Mouse (Mus musculus) ES-Bruce4 (cell line): ENCODE data around the gene Myo5c. TPM values are rescaled to one million over a fixed set of nuclear protein-coding genes. Genes with fewer than 3 reads are reported as not detected.

Source experiments
- H3K27ac ChIP-seq: 2 replicates; pipeline ENCODE4 v1.5.1; 2012; ENCODE audit warnings: low read length, inconsistent platforms; ENCODE audit not compliant: insufficient read depth
- H3K27me3 ChIP-seq: 2 replicates; pipeline ENCODE4 v1.6.1; 2012; ENCODE audit warnings: mild to moderate bottlenecking, low read length, inconsistent platforms; ENCODE audit not compliant: control insufficient read depth, poor library complexity, insufficient read depth, severe bottlenecking
- H3K36me3 ChIP-seq: 2 replicates; pipeline ENCODE4 v1.6.1; 2012; ENCODE audit warnings: inconsistent platforms, mild to moderate bottlenecking, low read length, moderate library complexity; ENCODE audit not compliant: control insufficient read depth, poor library complexity, insufficient read depth, severe bottlenecking
- H3K4me1 ChIP-seq: one replicate; pipeline ENCODE4 v1.8.1; 2011; ENCODE audit warnings: low read length; ENCODE audit not compliant: control insufficient read depth, insufficient read depth
- H3K4me3 ChIP-seq: 2 replicates; pipeline ENCODE4 v1.5.1; 2011; ENCODE audit warnings: low read depth, mild to moderate bottlenecking, low read length
- H3K9ac ChIP-seq: 2 replicates; pipeline ENCODE4 v1.6.1; 2012; ENCODE audit warnings: low read depth, mild to moderate bottlenecking, inconsistent platforms; ENCODE audit not compliant: poor library complexity, severe bottlenecking
- H3K9me3 ChIP-seq: replicated peaks from 2 replicates; pipeline ENCODE4 v1.6.1; 2012; ENCODE audit warnings: mild to moderate bottlenecking, low read length, inconsistent platforms; ENCODE audit not compliant: control insufficient read depth, poor library complexity, insufficient read depth, severe bottlenecking
- CTCF ChIP-seq: IDR thresholded peaks from one replicate; pipeline ENCODE4 v1.8.1; 2011; ENCODE audit warnings: low read depth, low read length
- EP300 ChIP-seq: IDR thresholded peaks from 2 replicates; pipeline ENCODE4 v1.6.1; 2011; ENCODE audit warnings: low read depth, low read length; ENCODE audit not compliant: insufficient read depth
- POLR2A ChIP-seq: IDR thresholded peaks from one replicate; pipeline ENCODE4 v1.8.1; 2011; ENCODE audit warnings: low read length; ENCODE audit not compliant: insufficient read depth
- polyA plus RNA-seq: library from polyadenylated mRNA; stranded (reverse); fragments of >200 nt; gene quantifications from 2 replicates; pipeline ENCODE4 v1.2.4, GENCODE M21; 2011; ENCODE audit warnings: low read depth; ENCODE audit not compliant: missing spikeins, insufficient read depth, insufficient read length

Myo5c gene
- polyA plus RNA-seq, 1 experiment: 8.8 TPM

DNA sequence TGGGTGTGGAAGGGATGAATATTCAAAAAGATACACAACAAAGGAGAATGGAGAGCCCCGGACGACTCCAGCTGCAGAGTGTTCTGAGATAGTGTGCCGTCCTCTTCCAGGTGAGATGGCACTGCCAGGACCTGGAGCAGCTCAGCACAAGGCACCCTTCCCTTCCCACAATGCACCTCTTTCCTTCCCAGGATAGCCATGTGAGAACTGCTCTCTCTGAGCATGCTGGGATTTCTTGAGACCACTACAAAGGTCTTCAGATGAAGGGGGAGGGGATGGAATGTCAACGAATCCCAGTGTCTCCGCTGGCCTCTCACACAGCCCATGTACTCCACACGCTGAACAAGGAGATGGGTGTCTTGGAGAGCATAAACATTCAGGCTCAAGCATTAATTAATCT, 55.8 kb downstream of the Myo5c start:
- no peak overlapping the region for H3K4me3 ChIP-seq
- H3K9ac ChIP-seq: no peak overlapping the region
- H3K4me1 ChIP-seq: no peaks in the 10 kb centered on the region
- H3K27me3 ChIP-seq: no peaks in the 10 kb centered on the region
- H3K27ac ChIP-seq: no peak overlapping the region
- TF ChIP-seq EP300 (no peak), CTCF (no peak), POLR2A (no peak)
- no peaks in the 10 kb centered on the region for H3K36me3 ChIP-seq
- H3K9me3 ChIP-seq: no peaks in the 10 kb centered on the region

DNA sequence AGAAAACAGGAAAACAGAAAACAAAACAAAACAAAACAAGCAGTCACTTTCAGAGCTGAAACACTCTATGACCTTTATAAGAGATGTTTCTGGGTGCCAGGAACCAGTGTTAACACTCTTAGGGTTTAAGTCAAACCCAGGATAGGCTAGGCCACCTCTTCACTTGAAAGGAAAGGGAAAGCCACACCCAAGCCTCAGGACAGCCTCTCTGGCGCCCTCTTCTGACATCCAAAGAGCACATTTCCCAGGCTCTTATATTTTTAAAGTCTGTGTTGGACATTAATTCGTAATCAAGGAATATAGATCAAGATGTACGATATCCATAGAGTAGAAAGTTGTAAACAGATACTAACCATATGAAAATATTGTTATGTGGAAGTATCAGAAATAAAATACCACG, 57.7 kb downstream of the Myo5c start:
- H3K4me1 ChIP-seq: no peaks in the 10 kb centered on the region
- H3K9ac ChIP-seq: no peak overlapping the region
- no peak overlapping the region for H3K4me3 ChIP-seq
- H3K27me3 ChIP-seq: no peaks in the 10 kb centered on the region
- H3K9me3 ChIP-seq: no peaks in the 10 kb centered on the region
- peak; percentile 60 for TF ChIP-seq CTCF
- TF ChIP-seq EP300: no peak
- H3K36me3 ChIP-seq: no peaks in the 10 kb centered on the region
- no peak overlapping the region for H3K27ac ChIP-seq

DNA sequence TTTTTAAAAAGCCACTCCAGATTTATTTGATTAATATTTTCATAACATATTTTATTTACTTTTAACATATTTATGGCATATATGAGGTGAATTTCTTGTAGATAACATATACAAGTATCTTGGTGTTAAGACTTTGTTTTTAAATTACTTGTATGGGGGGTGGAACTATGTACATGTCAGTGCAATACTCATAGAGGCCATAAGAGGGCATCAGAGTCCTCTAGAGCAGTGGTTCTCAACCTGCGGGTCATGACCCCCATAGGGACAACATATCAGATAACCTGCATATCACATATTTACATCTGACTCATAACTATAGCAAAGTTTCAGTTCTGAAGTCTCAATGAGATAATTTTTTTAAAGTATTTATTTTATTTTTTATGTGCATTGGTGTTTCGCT, 67.5 kb downstream of the Myo5c start:
- Histone ChIP-seq H3K27ac (no peak overlapping the region), H3K4me1 (no peaks in the 10 kb centered on the region), H3K4me3 (no peak overlapping the region), H3K27me3 (no peaks in the 10 kb centered on the region), H3K9ac (no peak overlapping the region), H3K9me3 (no peaks in the 10 kb centered on the region), H3K36me3 (no peaks in the 10 kb centered on the region)
- TF ChIP-seq EP300 (no peak), CTCF (no peak), POLR2A (no peak)

DNA sequence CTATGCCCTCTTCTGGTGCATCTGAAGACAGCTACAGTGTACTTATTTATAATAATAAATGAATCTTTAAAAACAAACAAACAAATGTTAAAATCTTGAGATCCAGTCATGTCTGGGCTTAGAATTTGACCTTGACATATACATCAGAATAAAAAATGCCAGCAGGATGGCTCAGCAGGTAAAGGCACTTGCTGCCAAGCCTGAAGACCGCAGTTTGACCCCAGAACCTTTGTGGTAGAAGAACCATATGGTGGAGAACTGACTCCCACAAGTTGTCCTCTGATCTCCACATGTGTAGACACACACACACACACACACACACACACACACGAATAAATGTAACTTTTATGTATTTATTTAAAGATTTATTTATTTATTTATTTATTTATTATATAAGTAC, 71.2 kb downstream of the Myo5c start:
- no peaks in the 10 kb centered on the region for H3K4me1 ChIP-seq

DNA sequence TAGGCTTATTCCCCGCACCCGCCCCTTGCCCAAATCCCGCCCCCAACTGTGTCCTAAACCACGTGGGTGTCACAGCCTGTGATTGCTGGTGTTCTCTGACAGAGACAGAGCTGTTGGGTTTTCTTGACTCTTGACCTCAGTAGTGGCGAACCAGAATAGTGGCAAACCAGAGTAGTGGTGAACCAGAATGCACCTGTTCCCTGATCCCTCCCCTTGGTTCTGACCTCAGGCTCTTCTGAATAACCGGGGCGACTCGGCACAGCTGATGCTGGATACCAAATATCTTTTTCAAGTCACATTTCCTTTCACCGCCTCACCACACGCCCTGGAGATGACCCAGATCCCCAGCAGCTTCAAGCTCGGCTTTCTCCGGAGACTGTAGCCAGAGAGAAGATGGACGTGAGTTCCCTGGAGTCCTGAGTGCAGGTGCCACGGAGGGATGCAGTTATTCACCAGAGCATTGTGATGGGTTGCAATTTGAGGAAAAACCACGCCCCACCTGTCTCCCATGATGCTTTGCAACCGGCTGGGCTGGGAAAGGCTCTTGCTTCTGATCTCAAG, 72.0 kb downstream of the Myo5c start:
- Histone ChIP-seq H3K27me3 (no peaks in the 10 kb centered on the region), H3K4me3 (peak overlapping the region; percentile 85), H3K9ac (peak overlapping the region; percentile 53; the same call in 1 of the 2 replicates), H3K4me1 (no peaks in the 10 kb centered on the region), H3K27ac (peak overlapping the region; percentile 82), H3K9me3 (no peaks in the 10 kb centered on the region), H3K36me3 (no peaks in the 10 kb centered on the region)
- TF ChIP-seq CTCF: no peak

More for the DNA sequence above, 71.2 kb downstream of the Myo5c start:
- Histone ChIP-seq H3K9ac (no peak overlapping the region), H3K36me3 (no peaks in the 10 kb centered on the region), H3K9me3 (no peaks in the 10 kb centered on the region), H3K27me3 (no peaks in the 10 kb centered on the region), H3K4me3 (no peak overlapping the region), H3K27ac (no peak overlapping the region)
- TF ChIP-seq CTCF (no peak), EP300 (no peak), POLR2A (no peak)

DNA sequence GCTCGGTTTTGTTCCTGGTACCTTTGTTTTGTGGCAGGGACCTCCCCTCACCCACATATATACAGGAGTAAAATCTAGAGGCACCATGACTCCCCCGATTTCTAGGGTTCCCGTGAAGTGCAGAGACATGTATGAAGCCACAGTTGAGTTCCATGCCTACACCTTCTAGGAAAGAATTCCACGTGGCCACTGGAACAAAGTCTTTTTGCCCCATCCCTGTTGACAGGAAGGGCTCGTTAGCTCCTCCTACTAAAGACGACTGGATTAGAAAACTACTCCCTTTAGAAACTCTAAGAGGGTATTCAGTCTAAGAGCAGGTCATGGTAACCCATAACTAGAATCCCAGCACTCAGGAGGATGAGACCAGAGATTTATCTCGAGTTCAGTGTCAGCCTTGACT, 72.5 kb downstream of the Myo5c start:
- Histone ChIP-seq H3K4me1 (no peaks in the 10 kb centered on the region), H3K4me3 (peak overlapping the region; percentile 85), H3K27me3 (no peaks in the 10 kb centered on the region), H3K9me3 (no peaks in the 10 kb centered on the region), H3K27ac (peak overlapping the region; percentile 82), H3K9ac (peak overlapping the region; percentile 53), H3K36me3 (no peaks in the 10 kb centered on the region)
- TF ChIP-seq POLR2A (no peak), CTCF (no peak)
